Mouse (Mus musculus): ENCODE data around the gene Wipi2.

DNA sequence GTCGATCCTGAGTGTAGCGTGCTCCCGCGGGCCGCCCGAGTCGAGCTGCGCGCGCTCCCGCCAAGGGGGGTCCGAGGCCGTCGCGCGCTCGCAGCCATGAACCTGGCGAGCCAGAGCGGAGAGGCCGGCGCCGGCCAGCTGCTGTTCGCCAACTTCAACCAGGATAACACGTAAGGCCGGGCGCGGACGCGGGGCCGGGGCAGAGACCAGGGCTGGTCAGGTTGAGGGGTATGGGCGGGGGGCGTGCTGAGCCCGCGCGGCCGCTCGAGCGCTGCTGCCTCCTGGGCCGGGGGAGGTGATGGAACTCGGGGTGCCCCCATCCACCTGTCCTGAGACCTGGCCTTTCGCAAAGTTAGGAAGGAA, 2.1 kb downstream of the Wipi2 start:
- no peak; the same call in 1 of the 2 replicates for TF ChIP-seq POLR2A (IDR thresholded peaks at IDR 0.05; ENCODE audit: control insufficient read depth, low read depth, low read length)
- no peak for TF ChIP-seq CTCF (IDR thresholded peaks at IDR 0.05; ENCODE audit: control insufficient read depth, insufficient read depth, insufficient replicate concordance, low read depth, low read length)
